Mouse (Mus musculus) bone marrow macrophage, adult 2 months (primary cell): ENCODE measurements around the gene Sept3. TPM values are rescaled to one million over a fixed set of nuclear protein-coding genes. Genes with fewer than 3 reads are reported as not detected.

Experiments used
- H3K27ac ChIP-seq: 2 replicates; pipeline ENCODE4 v1.5.1; 2012; ENCODE audit warnings: low read depth, low read length; ENCODE audit not compliant: insufficient read depth
- H3K4me1 ChIP-seq: 2 replicates; pipeline ENCODE4 v1.6.1; 2012; ENCODE audit warnings: low read length; ENCODE audit not compliant: control insufficient read depth, insufficient read depth
- H3K4me3 ChIP-seq: 2 replicates; pipeline ENCODE4 v1.5.1; 2012; ENCODE audit warnings: mild to moderate bottlenecking, low read length, moderate library complexity; ENCODE audit not compliant: insufficient read depth
- CTCF ChIP-seq: IDR thresholded peaks from 2 replicates; pipeline ENCODE4 v1.5.1; 2012; ENCODE audit warnings: low read depth, mild to moderate bottlenecking, low read length, moderate library complexity
- POLR2A ChIP-seq: IDR thresholded peaks from 2 replicates; pipeline ENCODE4 v1.6.1; 2012; ENCODE audit warnings: mild to moderate bottlenecking, low read depth, low read length, borderline replicate concordance
- polyA plus RNA-seq: library from polyadenylated mRNA; stranded (reverse); fragments of >200 nt; gene quantifications from 2 replicates; pipeline ENCODE4 v1.2.4, GENCODE M21; 2012; ENCODE audit not compliant: missing spikeins, insufficient read depth, insufficient read length

Sept3 gene
- not detected in 2 replicates for polyA plus RNA-seq

- H3K4me3 ChIP-seq = peak within 1 kb of the TSS; percentile 65
- no peak within 1 kb of the TSS for H3K27ac ChIP-seq
- H3K4me1 ChIP-seq = no peaks in the 10 kb centered on the region
- TF ChIP-seq POLR2A = no peak
- TF ChIP-seq CTCF = no peak
These were observed at the start of gene Sept3 for GRCm38 (mm10) chr15:82274593-82274926. Gene Sept3, plus strand, starts transcription at chr15:82274893.

- TF ChIP-seq CTCF (no peak), POLR2A (no peak)
- H3K4me1 ChIP-seq = no peaks in the 10 kb centered on the region
- H3K27ac ChIP-seq = no peak overlapping the region
- no peak overlapping the region for H3K4me3 ChIP-seq
These were observed 48.9 kb upstream of the Sept3 start for GRCm38 (mm10) chr15:82225769-82226168.

DNA sequence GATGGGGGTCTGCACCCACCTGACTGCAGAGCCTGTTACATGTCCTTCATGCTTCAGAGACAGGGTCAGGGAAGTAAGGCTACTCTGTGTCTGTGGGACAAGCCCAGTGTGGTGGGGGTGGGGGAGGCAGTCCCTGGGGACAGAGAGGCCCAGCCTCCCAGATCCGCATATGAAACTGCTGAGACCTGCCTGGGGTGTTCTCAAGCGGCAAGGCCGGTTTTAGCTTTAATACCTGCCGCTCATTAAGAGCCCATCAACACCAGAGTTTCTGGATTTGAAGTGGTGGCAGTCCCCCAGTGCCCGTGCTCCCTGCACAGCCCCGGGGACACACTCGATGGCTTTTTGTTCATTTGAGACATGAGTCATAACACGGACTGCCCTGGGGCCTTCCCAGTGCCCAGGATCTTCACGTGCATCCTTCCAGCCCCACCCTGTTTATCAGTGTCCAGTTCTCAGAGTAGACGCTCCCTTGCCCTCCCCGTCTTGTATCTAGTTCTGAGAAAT lies 45.1 kb upstream of the Sept3 start:
- no peaks in the 10 kb centered on the region for H3K4me1 ChIP-seq

DNA sequence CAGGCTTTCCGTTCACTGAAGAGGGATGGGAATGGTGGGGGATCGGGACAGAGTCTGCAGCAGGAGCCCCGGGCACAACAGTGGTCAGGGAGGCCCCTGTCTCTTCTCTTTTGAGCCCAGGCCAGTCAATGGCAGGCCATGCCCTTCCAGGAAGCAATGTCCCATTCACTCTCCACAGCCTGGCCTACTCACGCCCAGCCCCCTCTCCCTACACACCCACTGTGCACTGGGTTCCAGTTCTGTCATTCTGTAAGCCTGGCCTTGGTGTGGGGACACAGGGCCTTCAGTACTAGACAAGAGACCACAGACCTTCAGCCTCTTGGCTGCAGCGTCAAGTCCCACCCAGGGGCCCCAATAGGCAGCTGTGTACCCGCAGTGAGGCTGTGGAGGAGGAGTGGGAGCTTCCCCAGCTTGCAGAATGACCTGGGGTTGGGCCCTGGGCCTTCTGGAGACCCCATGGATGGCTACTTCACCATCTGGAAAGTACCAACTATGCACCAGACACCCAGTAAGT lies 44.5 kb upstream of the Sept3 start:
- no peak for TF ChIP-seq POLR2A
- no peak for TF ChIP-seq CTCF
- Histone ChIP-seq H3K27ac (no peak overlapping the region), H3K4me3 (no peak overlapping the region), H3K4me1 (no peaks in the 10 kb centered on the region)

More for the DNA sequence above, 45.1 kb upstream of the Sept3 start:
- no peak for TF ChIP-seq POLR2A
- no peak for TF ChIP-seq CTCF
- Histone ChIP-seq H3K27ac (no peak overlapping the region), H3K4me3 (no peak overlapping the region)

GRCm38 (mm10) chr15:82231100-82231499 lies 43.6 kb upstream of the Sept3 start:
- Histone ChIP-seq H3K4me3 (no peak overlapping the region), H3K4me1 (peaks cover 3% of the 10 kb centered on the region), H3K27ac (no peak overlapping the region)
- TF ChIP-seq CTCF = no peak
- TF ChIP-seq POLR2A = no peak

GRCm38 (mm10) chr15:82231591-82232378 lies 42.9 kb upstream of the Sept3 start:
- H3K4me1 ChIP-seq = peaks cover 3% of the 10 kb centered on the region
- H3K4me3 ChIP-seq = no peak overlapping the region
- no peak for TF ChIP-seq POLR2A
- TF ChIP-seq CTCF = no peak
- no peak overlapping the region for H3K27ac ChIP-seq

GRCm38 (mm10) chr15:82232651-82233050 lies 42.0 kb upstream of the Sept3 start:
- TF ChIP-seq CTCF = no peak
- no peak for TF ChIP-seq POLR2A
- Histone ChIP-seq H3K4me1 (peaks cover 3% of the 10 kb centered on the region), H3K4me3 (no peak overlapping the region), H3K27ac (no peak overlapping the region)

DNA sequence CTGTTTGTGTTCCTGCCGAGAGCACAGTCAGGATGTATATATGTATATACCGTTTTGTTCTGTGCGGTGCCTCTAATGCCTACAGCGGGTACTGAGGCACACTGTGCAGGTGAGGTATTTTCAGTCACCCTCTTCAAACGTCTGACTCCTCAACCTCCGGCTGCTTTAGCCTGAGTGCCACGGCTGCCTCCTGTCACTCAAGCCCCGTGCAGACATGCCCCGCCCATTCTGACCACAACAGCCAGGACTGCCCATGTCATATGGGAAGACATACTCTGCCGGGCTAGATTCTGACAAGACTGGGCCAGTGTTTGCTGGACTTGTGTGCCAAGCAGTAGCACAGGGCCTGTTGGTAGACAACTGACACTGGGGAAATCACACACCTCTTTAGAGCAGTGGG lies 39.0 kb upstream of the Sept3 start:
- TF ChIP-seq POLR2A = no peak
- no peak for TF ChIP-seq CTCF
- peaks cover 3% of the 10 kb centered on the region for H3K4me1 ChIP-seq
- no peak overlapping the region for H3K4me3 ChIP-seq
- H3K27ac ChIP-seq = no peak overlapping the region

- no peak overlapping the region for H3K4me3 ChIP-seq
- no peak overlapping the region for H3K27ac ChIP-seq
- peak; percentile 99 for TF ChIP-seq CTCF
- TF ChIP-seq POLR2A = no peak
- peaks cover 3% of the 10 kb centered on the region for H3K4me1 ChIP-seq
These were observed 38.1 kb upstream of the Sept3 start for GRCm38 (mm10) chr15:82236565-82236964.

- Histone ChIP-seq H3K4me3 (peak overlapping the region; percentile 88), H3K4me1 (peaks cover 6% of the 10 kb centered on the region; the same call in 1 of the 2 replicates), H3K27ac (no peak overlapping the region)
- TF ChIP-seq CTCF (no peak), POLR2A (no peak)
These were observed 31.4 kb upstream of the Sept3 start for GRCm38 (mm10) chr15:82243311-82243710.
